Mouse (Mus musculus): Measurements from ENCODE around the gene Glipr2. TPM values are rescaled to one million over a fixed set of nuclear protein-coding genes. Genes with fewer than 3 reads are reported as not detected.

Glipr2 gene
- total RNA-seq, 2 experiments from 2014 or later, result 1.7 to 2.0 TPM

Other genes starting within 250 kb of the Glipr2 start
- not detected for gene Olfr71, start 247.1 kb upstream of the Glipr2 start, total RNA-seq (2021)
- under 1 TPM; 0.64 to 0.68 TPM for gene Hrct1, start 230.2 kb upstream of the Glipr2 start, total RNA-seq (2021)
- under 1 TPM; 0.48 to 0.53 TPM for gene Spaar, start 227.4 kb upstream of the Glipr2 start, total RNA-seq (2021)
- not detected for gene Olfr159, start 186.4 kb upstream of the Glipr2 start, total RNA-seq (2021)
- not detected for gene Olfr156, start 133.5 kb upstream of the Glipr2 start, total RNA-seq (2021)
- gene Olfr157, start 117.2 kb upstream of the Glipr2 start, total RNA-seq (2021), result not detected
- gene Olfr155, start 105.8 kb upstream of the Glipr2 start, total RNA-seq (2021), result not detected
- gene Reck, start 81.9 kb upstream of the Glipr2 start, total RNA-seq (2021), result 1 to 10 TPM; 5.6 to 7.3 TPM
- not detected for gene Ccin, start 26.1 kb downstream of the Glipr2 start, total RNA-seq (2021)
- 100 to 1,000 TPM; 300 to 308 TPM for gene Clta, start 47.1 kb downstream of the Glipr2 start, total RNA-seq (2021)
- gene Gne, start 126.8 kb downstream of the Glipr2 start, total RNA-seq (2021), result 10 to 100 TPM; 38.2 to 49.6 TPM

Data from left cerebral cortex, postnatal 14 days (tissue).